Mouse (Mus musculus): ENCODE data around the gene Exoc3l.
A peak's percentile ranks its signal among the peaks of the same experiment; 100 is the strongest.

The Exoc3l gene

GRCm38 (mm10) chr8:105313622-105314402 is 17.9 kb upstream of the Exoc3l start:
- DNase-seq: no peak

- DNase-seq: peak in 1 of 2 experiments; percentile 55
These were observed 17.1 kb upstream of the Exoc3l start for GRCm38 (mm10) chr8:105312891-105313481.

- DNase-seq: no peak
These were observed 15.8 kb upstream of the Exoc3l start for GRCm38 (mm10) chr8:105311718-105312117.

- peak in 1 of 2 experiments; percentile 46 for DNase-seq
These were observed 14.2 kb upstream of the Exoc3l start for GRCm38 (mm10) chr8:105310118-105310517.

- DNase-seq: peak; percentile 93 to 95
These were observed 13.4 kb upstream of the Exoc3l start for GRCm38 (mm10) chr8:105309142-105309847.

GRCm38 (mm10) chr8:105308428-105308827 is 12.5 kb upstream of the Exoc3l start:
- peak in 1 of 2 experiments; percentile 43 for DNase-seq

- peak in 1 of 2 experiments; percentile 37 for DNase-seq
These were observed 11.8 kb upstream of the Exoc3l start for GRCm38 (mm10) chr8:105307670-105308069.

- DNase-seq: peak in 1 of 2 experiments; percentile 39
These were observed 10.3 kb upstream of the Exoc3l start for GRCm38 (mm10) chr8:105306146-105306691.

- DNase-seq: peak; percentile 76 to 80
These were observed 9.6 kb upstream of the Exoc3l start, which contains the start of gene Elmo3 for GRCm38 (mm10) chr8:105305211-105306145. Gene Elmo3 (plus strand): TSS chr8:105305601.

GRCm38 (mm10) chr8:105304325-105305210 is 8.7 kb upstream of the Exoc3l start:
- no peak for DNase-seq

GRCm38 (mm10) chr8:105303874-105304273 is 8.0 kb upstream of the Exoc3l start:
- no peak for DNase-seq

GRCm38 (mm10) chr8:105303396-105303795 is 7.5 kb upstream of the Exoc3l start:
- DNase-seq: no peak

GRCm38 (mm10) chr8:105299962-105300361 is 4.1 kb upstream of the Exoc3l start:
- DNase-seq: no peak

GRCm38 (mm10) chr8:105298351-105299252 is 2.7 kb upstream of the Exoc3l start:
- DNase-seq: no peak

GRCm38 (mm10) chr8:105297511-105298192 is 1.8 kb upstream of the Exoc3l start, which contains the start of gene E2f4:
Gene E2f4 (plus strand): TSS chr8:105297663.
- peak; percentile 93 to 95 for DNase-seq

- DNase-seq: no peak
These were observed 645 bp downstream of the Exoc3l start for GRCm38 (mm10) chr8:105295256-105295655.

GRCm38 (mm10) chr8:105294776-105295175 is 1.1 kb downstream of the Exoc3l start:
- peak in 1 of 2 experiments; percentile 13 for DNase-seq

- DNase-seq: peak; percentile 79 to 81
These were observed 2.5 kb downstream of the Exoc3l start for GRCm38 (mm10) chr8:105293405-105293804.

GRCm38 (mm10) chr8:105292471-105292870 is 3.4 kb downstream of the Exoc3l start:
- DNase-seq: peak; percentile 33 to 50

Measured in cerebellum, adult 18-20 months (tissue).